Mouse (Mus musculus): ENCODE results near the gene Gm10697. TPM values are rescaled to one million over a fixed set of nuclear protein-coding genes. Genes with fewer than 3 reads are reported as not detected.
"Not testable (repeated sequence)": the region's sequence is repeated elsewhere in the genome, so short reads cannot be mapped to it uniquely, and the experiment has no call there.

Gm10697 gene
- not detected for total RNA-seq (2021)

GRCm38 (mm10) chr3:94072544-94072943 lies at the start of gene Gm10697:
Gm10697 (minus strand) TSS chr3:94072644.
- DNase-seq; intact Hi-C loops (cut with DNase I): not testable (repeated sequence)

DNA sequence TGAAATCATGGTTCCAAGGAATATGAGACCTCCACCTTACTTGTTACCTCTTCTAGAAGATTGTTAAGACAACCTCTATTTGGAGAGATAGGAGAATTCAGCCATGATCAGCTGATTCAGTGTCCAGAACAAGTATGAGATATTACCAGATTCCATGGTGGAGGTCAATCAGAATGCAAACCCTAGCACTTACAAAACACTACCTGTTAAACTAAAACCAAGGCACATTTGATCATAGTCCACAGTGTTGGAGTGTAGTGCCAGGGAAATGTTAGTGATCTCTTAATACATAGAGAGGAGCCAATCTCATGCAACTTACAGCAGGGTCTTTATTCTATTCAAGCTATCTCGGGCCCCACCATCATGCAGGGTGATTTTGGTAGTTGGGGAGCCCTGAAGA lies 42.6 kb upstream of the Gm10697 start:
- intact Hi-C loops (cut with DNase I); DNase-seq: not testable (repeated sequence)

- DNase-seq; intact Hi-C loops (cut with DNase I): not testable (repeated sequence)
Observed at GRCm38 (mm10) chr3:94054785-94055184, 17.7 kb downstream of the Gm10697 start, which contains the start of gene Gm9125. Gm9125 (minus strand) TSS chr3:94054885.

DNA sequence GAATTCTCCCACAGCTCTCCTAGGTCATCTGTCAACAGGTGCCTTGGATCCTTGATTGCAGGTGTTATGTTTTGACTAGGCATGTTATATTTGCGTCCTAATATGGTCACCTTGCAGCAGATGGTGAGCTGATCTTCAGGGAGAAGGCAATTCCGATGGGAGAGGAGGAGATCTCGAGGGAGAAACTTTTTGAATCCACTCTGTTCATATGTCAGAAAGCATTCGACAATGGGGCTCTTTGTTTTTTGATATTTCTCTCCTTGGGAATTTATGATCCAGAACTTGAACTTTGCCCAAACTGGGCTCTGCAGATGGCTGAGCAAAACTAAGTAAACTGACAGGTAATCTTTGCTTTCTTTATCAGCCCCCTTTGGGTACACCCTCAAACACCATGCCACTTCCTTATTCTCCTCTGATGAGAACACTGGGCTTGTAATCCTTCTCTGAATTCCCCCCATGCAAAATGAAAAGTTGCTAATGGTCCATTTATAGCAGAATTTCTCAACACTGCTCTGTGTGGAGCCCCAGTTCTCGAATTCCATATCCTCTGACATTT lies 22.8 kb downstream of the Gm10697 start:
- DNase-seq; intact Hi-C loops (cut with DNase I): not testable (repeated sequence)

- intact Hi-C loops (cut with DNase I); DNase-seq: not testable (repeated sequence)
Observed at GRCm38 (mm10) chr3:94038241-94038640, 34.2 kb downstream of the Gm10697 start.

DNA sequence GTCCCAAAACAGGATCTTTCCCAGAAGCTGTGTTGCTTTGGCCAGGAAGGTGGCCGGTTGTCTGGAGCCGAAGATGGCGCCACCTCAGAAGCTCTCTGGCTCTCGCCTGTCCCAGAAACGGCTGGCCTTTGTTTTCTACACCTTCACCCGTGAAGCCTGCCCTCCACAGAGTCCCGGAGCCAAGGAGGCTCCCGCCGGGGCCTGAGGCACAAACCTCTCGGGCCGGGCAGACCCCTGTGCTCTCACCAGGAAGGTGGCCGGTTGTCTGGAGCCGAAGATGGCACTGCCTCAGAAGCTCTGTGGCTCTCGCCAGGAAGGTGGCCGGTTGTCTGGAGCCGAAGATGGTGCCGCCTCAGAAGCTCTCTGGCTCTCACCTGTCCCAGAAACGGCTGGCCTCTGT lies 38.0 kb downstream of the Gm10697 start:
- intact Hi-C loops (cut with DNase I); DNase-seq: not testable (repeated sequence)

Other genes starting within 250 kb of the Gm10697 start
- gene Tdpoz3, start 246.6 kb downstream of the Gm10697 start, total RNA-seq (2021), result not detected
- gene Gm9117, start 129.1 kb downstream of the Gm10697 start, total RNA-seq (2021), result not detected
- not detected for gene Tdpoz5, start 111.3 kb downstream of the Gm10697 start, total RNA-seq (2021)
- gene Gm9125, start 17.8 kb downstream of the Gm10697 start, total RNA-seq (2021), result not detected
- gene Gm10696, start 105.5 kb upstream of the Gm10697 start, total RNA-seq (2021), result not detected
- not detected for gene Gm5286, start 124.1 kb upstream of the Gm10697 start, total RNA-seq (2021)
- not detected for gene Gm4778, start 191.4 kb upstream of the Gm10697 start, total RNA-seq (2021)
- gene Them4, start 237.4 kb upstream of the Gm10697 start, total RNA-seq (2021), result 10 to 100 TPM; 27.6 to 31.5 TPM

All from left cerebral cortex, postnatal 4 days (tissue).